Mouse (Mus musculus) kidney, postnatal 10 days (tissue): ENCODE results near the gene Blm.

ENCODE experiments used
- DNase-seq: peaks from one replicate; pipeline ENCODE4 v3.0.0; 2021; ENCODE audit warnings: mixed read lengths

The Blm gene

DNA sequence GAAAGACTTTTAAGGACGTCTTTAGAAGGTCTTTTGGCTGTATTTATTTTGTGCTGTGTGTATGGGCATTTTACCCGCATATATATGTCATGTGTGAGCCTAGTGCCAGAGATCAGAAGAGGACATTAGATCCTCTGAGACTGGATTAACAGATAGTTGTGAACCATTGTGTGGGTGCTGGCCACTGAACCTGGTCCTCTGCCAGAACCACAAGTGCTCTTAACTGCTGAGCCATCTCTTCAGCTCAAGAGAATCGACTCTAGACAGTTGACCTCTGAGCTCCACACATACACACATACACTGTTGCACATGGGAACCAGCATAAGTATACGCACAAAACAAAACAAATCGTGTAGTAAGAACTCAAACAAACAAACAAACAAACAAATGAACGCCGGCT is 98.3 kb downstream of the Blm start:
- no peak for DNase-seq

DNA sequence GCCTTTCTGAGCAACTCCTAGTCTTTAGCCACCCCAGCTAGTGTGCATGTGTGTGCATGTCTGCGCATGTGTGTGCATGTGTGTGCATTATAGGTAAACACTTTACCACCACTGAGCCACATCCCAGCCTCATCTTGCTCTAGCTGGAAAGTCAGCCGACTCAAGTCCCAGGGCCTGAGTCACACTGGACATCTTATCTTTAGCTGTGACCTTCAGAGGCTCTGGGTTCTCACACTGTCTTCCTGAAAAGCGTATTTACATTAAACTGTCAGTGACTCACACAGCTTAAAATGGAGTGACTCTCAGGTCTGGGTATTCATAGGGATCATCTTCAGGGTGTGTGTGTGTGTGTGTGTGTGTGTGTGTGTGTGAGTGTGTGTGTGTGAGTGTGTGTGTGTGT is 99.3 kb downstream of the Blm start:
- DNase-seq = no peak

- no peak for DNase-seq
Measured at GRCm38 (mm10) chr7:80429661-80430060, 105.3 kb downstream of the Blm start.

- no peak for DNase-seq
Measured at GRCm38 (mm10) chr7:80427730-80428129, 107.2 kb downstream of the Blm start.

DNA sequence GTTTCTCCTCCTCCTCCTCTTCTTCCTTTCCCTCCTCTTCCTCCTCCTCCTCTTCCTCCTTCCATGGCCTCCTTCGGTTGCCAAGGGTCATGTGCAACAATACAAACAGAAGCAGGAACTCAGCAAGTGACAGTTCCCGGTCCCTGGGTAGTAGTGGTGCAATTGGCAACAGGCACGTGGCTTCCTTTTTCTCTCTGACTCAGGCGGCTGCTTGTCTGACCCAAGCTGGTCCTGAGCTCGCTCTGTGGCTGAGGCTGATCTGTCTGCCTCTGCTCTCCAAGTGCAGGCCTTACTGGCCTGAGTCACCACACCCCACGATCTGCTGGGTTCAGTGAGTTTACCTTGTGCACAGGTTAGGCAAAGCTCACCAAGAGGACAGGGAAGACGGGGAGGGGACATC is 108.6 kb downstream of the Blm start:
- no peak for DNase-seq

DNA sequence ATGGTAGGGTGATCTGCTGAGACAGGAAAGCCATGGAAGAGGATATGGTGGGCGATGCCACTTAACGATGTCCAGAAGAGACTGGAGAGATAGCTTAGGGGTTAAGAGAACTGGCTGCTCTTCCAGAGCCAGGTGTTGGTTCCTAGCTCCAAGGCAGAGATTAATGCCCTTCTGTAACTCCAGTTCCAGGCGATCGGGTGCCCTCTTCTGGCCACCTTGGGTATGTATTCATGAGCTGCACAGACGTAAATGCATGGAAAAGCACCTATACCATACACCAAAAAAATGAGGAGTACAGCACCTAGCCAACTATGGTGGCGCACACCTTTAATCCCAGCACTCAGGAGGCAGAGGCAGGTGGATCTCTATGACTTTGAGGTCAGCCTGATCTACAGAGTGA is 110.2 kb downstream of the Blm start:
- no peak for DNase-seq

DNA sequence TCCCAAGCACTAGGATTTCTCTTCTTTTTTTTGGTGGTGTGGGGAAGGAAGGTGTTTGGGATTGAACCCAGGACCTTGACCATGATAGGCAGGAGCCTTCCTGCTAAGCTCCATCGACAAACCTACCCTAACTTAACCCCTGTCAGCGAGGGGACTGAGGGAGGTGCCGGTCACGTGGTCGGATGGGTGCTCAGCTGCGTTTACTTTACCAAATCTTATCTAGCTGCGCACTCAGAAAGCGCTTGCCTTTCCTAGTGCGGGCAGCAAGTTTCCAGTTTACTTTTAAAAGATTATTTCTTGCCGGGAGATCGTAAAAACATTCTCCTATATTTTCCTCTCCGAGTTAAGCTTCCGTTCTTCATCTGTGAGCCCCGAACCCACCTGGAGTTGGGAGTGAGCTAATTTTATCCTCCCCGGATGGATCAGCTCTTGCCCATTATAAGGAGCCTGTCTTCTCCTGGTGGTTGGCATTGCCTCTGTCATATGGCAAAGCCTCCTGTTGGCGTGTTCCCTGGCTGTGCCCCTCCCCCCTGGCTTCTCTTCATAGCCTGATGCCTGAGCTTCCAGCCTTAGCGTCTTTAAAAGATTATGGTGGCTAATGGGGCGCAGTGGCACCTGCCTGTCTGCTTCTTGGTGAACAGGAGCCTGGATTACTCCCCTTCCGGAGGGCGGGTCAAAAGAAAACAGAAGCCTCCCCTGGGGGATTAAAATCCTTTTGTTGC is 112.0 kb downstream of the Blm start:
- peak; percentile 40 for DNase-seq

DNA sequence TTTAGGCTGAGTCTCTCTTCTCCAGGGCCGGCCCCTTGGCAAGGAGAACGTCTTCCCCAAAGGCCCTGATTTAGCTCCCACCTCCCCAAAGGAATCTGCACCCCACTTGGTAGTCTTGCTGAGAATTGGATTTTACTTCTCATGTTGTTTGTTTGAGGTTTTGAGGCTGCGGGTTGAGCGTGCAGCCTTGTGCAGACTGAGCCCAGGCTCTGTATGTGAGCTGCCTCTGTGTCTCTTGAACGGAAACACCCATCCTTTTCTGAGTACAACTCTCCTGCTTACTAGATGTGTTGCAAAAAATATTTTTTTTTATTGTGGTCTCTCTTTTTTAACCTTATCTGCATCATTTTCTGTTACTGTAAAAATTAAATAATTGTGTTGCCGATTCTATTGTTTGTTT is 113.3 kb downstream of the Blm start:
- no peak for DNase-seq

- peak; percentile 50 for DNase-seq
Measured at GRCm38 (mm10) chr7:80420586-80420985, 114.3 kb downstream of the Blm start.

DNA sequence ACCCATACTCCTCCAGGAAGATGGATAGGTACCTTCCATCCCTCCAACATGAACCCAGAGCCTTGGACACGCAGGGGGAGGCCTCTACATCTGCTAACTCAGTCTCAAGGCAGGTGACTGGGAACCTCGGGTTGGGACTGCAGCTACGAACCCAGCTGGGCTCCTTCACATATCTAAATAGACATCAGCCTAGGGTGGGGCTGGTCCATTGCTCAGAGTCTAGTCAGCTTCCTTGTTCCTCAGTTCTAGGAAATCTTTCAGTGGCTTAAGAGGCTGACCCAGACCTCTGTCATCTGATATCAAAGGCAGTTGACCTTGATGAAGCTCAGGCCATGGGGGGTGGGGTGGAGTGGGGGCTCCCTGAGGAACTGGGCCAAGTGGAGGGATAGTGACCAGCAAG is 115.6 kb downstream of the Blm start:
- DNase-seq = no peak

DNA sequence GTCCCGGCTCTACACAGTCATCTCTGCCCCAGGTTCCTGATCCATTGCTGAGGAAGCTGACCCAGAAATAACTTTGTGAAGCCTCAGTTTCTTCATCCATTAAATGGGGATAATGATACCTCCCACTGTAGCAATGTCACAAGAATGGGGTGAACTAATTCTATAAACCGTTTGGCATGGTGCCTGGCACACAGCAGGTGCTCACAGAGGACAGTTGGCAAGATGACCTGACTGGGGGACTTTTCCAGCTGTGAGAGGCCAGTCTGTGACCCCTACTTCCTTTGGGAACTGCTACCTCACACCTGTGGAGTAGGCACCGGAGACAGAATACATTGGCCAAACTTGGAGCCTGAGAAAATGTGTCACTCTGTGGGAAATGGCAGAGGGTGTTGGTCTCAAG is 116.9 kb downstream of the Blm start:
- no peak for DNase-seq

DNA sequence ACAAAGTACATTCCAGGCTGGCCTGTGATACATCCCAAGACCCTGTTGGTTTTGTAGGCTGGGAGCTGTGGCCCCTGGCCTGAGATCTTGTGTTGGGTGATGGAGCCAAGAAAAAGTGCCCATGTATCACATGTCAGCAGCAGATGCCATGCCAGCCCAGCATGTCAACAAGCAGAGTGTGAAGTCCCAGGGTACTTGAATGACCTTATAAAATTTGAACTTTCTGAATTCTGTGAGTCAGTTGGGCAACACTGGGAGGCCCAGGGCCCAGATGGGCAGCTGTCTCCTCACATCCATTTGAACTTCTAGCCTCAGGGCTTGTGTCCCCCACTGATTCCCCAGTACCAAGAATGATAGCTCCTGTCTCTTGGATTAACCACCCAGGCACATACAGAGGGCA is 117.3 kb downstream of the Blm start:
- no peak for DNase-seq

DNA sequence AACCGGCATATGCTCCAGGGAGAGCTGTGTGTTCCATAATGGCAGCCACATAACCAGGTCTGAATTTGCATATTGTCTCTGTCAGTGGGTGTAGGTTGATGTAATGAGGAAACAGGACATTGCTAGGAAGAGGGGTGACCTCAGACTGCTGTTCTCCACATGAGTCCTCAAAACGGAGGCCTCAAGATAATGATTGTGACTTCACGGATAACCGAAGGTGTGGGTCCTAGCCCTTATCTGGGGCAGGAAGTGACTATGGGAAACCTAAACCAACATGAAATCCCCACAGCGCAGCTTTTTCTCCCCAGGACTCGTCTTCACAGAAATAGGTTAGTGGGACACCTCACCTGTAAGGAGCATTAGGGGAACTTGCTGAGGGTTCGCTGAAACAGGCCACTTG is 118.0 kb downstream of the Blm start:
- DNase-seq = no peak

- no peak for DNase-seq
Measured at GRCm38 (mm10) chr7:80414303-80414855, 120.5 kb downstream of the Blm start.

- no peak for DNase-seq
Measured at GRCm38 (mm10) chr7:80413512-80414302, 121.2 kb downstream of the Blm start.

DNA sequence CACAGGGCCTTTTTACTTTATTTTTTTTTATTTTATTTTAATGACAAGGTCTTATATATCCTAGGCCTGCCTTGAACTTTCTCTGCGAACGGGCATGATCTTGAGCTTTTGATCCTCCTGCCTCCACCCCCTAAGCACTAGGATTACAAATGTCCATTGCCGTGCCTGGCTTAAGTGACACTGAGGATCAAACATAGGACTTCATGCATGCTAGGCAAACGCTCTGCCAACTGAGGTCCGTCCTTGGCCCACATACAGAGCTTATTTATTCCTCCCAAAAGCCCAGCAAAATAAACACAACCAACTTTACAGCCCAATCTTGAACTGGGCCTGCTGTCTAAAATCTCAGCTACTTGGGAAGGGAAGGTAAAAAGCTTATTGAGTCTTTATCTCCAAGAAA is 122.1 kb downstream of the Blm start:
- no peak for DNase-seq

DNA sequence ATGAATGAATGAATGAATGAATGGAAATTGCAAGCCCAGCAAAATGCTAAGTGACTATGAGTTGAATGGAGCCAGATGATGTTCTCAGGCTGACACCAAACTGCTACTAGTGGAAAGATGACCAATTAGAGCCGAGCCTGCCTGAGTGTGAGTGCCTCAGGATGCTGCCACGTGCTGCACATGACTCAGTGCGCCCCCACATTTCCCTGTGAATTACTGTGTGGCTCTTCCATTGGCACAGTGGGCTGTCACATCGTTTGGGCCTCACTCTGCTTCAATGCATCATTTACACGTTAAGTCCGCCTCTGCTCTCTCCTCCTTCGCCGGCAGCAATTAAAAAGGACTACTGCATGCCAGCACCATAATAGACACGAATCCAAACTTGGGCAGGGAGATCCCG is 122.6 kb downstream of the Blm start:
- no peak for DNase-seq

DNA sequence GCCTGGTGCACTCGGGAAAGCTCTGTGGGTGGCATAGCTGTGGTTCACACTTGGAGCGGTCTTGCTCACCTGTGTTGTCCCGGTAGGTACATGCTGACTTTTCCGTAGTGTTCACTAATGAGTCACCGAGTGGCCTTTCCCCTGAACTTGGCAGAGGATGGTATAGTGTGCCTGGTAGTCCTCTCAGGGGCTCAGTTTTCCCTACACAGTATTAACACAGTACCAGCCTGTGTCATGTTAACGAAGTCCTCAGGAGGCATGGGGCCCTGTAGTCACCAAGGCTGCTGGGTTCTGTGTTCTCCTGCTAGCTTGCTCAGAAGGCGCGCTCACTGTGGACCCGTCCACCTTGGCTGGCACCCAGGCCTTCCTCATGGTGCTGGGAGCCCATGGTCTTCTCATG is 124.5 kb downstream of the Blm start:
- DNase-seq = no peak

GRCm38 (mm10) chr7:80407712-80408111 is 127.2 kb downstream of the Blm start:
- no peak for DNase-seq

DNA sequence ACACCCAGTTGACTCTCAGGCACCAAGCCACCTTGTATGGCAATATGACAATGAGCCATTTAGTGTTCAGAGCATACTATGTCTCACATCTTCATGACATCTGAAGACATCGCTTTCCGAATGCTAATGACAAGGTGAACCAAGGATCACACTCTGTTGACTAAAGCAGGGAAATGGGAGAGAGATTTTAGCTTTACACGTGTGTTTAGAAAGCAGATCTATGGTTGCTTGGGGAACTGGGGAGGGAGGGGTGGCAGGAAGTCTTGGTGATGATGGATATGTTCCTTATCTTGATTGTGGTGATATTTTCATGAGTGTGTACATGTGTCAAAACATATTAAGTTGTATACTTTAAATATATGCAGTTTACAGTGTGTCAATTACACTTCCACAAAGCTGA is 128.7 kb downstream of the Blm start:
- no peak for DNase-seq

DNA sequence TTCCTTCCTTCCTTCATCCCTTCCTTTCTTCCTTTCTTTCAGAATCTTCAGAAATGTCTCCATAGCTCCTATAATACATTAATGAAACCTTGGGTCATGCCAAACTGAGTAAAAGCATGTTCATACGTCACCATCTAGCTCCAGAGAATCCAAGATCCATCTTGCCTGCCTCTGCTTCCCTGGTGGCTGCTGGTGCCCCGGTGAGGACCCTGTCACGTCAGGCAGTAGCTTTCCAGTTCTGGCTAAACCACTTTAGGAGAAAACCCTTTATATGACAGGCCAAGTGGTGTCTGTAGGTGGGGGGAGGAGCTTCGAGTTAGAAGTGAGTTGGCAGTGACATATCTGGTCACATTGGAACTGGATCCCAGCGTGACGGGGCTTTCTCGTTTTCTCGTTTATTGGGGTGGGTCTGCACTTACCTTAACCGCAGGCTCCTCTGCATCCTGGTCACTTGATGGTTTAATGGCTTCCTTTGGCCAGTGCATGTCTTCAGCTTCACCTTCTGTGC is 129.7 kb downstream of the Blm start, which contains the start of gene Furin:
TSS of gene Furin (minus strand) at position 249 of the 508 bp plus-strand sequence.
- no peak for DNase-seq
